Mouse (Mus musculus) left cerebral cortex, postnatal 10 days (tissue): ENCODE measurements at regions not wholly inside any gene's neighbourhood (a gene's known extent, or its start where the extent isn't known, plus 50 kb on each side); places are given as distances from the start of the nearest gene placed in this dataset.

Experiments
- DNase-seq, 2 experiments: peaks; one replicate each; pipeline ENCODE4 v3.0.0; 2021 to 2022; ENCODE audit warnings: low spot score in 2 of 2, mixed read lengths in 1 of 2; ENCODE audit errors: extremely low spot score in 1 of 2
- intact Hi-C: fragments of 180-260 bp; cut with DNase I; formaldehyde crosslinking; loops from one replicate; pipeline ENCODE4 v1.15.1; 2025

DNA sequence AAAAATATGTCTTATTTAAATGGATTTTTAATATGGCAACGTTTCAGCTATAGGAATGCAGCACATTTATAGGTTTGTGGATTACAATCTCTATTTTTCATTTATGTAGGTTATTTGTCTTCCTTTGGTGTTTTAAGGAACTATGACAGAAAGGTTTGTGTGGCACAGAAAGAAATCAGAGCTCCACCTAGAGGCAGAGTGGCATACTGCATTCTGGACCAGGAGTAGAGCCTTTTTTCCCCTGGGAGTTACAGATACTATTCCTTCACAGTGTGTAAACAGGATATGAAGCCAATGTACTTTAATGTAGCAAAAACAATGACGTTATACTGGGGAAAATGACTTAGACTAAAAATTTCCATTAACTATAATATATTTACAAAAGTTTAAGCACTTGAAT lies 94.9 kb upstream of the St8sia4 start:
- intact Hi-C loops: loop anchor here (10.0 kb wide), 1 partner anchor 1617 kb away; no protein-coding TSS in a partner anchor

DNA sequence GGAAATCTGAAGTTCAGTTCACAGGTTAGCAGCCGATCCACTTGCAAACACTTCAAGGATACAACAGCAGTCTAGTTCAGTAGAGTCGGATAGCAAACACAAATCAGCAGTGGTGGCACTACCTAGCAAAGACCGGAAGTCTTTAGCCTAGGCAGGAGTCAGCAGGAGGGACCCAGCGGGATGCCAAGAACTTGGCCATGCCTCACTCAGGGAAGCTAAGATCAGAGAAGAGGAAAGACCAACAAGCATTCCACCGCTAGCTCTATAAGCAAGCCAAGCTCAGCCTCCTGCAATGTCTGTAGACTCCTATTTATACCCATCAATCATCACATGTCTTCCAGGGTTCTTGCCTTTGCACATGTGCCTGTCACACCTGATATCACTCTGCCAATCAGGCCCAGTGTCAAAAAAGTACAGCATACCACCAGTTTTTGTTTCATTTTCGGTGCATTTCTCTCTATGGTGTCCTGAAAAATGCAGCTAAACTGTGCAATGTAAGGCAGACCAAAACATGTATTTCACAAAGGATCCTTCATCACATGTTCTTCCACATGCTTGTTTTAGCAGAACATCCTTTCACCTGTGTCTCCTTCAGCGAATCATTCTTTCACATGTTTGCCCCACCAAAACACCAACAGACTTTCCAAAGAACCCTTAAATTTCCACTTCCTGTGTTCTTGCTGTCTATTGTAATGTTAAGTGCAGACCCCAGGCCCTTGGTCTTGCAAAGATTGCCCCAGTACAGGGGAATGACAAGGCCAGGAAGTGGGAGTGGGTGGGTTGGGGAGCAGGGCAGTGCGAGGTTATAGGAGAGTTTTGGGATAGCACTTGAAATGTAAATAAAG lies 86.9 kb upstream of the St8sia4 start:
- intact Hi-C loops: no loop called here
- DNase-seq: peak in 1 of 2 experiments; percentile 72

More for the DNA sequence above, 94.9 kb upstream of the St8sia4 start:
- DNase-seq: peak; percentile 14 to 47

DNA sequence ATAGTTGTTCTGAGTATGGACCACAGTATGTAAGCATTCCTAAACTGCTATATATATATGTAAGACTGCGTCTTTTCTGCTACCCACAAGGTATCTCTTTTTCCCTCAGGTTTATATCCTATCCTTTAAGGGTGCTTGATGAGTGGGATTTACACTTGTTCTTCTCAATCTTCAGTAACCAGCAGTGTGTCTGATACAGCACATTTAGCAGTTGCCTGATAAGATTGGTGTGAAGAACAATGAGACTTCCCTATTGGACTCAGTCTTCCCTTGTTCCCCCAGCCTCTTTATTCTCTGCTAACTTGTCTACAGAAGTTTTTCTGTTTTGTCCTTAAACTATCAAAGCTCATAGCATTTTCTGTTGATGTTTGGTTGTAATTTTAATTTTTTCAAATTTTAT lies 86.1 kb upstream of the St8sia4 start:
- DNase-seq: no peak
- intact Hi-C loops: no loop called here

DNA sequence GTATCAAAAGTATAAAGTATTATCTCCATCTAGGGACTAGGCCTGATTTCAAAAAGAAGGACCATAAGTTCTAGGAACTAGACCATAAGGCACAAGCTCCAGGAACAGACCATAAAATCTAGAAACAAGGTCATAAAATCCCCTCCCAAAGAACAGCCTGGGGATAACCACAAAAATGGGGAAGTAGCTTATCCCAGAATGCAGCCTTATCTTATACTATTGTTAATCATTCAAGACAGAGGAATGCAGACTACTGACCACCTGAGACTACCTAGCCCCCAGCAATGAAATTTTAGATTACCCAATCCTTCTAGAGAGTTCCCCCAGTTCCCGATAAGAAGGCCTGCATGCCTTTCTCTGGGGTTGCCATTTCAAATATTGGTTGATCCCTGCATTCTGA lies 81.6 kb upstream of the St8sia4 start:
- no peak for DNase-seq
- intact Hi-C loops: no loop called here

DNA sequence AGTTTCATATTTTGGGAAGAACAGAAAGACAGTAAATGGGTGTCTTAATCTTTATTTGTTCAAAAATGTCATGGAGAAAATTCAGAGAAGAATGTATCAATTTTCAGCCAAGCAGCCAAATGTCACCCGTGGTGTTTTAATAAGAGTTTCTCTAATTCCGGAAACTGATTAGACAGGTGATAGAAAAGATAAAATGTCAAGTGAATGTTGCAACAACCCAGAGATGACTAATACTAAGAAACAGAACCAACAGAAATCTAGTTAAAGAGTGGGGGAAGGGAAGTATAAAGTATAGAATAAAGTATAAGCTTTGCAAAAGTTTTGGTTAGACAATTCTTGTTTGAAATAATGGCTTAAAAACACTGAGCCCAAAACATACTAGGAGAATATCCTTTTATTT lies 79.9 kb upstream of the St8sia4 start:
- no peak for DNase-seq
- intact Hi-C loops: no loop called here

DNA sequence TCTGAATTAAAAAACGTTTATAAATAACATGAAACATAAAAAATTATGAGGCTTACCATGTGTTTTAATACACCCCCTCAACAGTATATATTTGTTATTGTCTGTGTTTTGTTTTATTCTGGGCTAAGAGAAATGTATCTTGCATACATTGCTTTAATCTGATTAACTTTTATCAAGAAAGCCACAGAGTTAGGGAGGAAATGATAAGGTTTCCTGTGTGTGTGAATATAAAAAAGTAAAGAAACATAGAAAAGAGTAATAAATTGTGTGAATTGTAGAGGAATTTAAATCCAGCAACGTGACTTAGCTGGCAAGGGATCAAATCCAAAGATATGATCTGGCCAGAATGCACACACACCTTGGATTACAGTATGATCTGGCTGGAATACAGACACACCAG lies 77.1 kb upstream of the St8sia4 start:
- intact Hi-C loops: no loop called here
- DNase-seq: no peak

DNA sequence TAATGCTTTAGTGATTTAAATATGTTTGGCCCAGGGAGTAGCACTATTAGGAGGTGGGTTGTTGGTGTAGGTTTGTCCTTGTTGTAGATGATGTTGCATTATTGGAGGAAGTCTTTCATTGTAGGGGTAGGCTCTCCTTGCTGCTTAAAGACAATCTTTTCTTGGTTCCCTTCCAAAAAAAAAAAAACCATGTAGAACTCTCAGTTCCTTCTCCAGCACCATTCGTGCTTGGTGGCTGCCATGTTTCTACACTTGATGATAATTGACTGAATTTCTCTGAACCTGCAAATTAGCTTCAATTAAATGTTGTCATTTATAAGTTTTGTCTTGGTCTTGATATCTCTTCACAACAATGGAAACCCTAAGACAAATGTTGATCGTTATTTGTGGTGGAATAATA lies 76.0 kb upstream of the St8sia4 start:
- intact Hi-C loops: no loop called here
- DNase-seq: no peak

DNA sequence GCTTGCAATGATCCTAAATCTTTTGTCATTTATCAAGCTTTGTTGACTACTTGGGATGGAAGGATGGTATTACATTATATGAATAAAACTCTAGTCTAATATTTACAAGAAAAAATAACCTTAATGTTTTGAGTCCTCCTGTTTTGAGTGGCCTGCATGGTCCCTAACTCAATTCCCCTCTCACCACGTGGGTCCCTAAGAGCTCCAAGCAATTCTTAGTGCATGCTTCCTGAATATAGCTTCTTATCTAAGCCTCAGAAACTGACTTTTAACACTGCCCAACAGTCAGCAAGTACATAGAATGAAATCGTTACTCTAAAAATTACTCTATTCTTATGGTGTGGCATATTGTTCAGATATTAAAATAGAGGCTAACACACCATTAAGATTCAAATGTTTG lies 52.1 kb upstream of the St8sia4 start:
- intact Hi-C loops: no loop called here
- no peak for DNase-seq

DNA sequence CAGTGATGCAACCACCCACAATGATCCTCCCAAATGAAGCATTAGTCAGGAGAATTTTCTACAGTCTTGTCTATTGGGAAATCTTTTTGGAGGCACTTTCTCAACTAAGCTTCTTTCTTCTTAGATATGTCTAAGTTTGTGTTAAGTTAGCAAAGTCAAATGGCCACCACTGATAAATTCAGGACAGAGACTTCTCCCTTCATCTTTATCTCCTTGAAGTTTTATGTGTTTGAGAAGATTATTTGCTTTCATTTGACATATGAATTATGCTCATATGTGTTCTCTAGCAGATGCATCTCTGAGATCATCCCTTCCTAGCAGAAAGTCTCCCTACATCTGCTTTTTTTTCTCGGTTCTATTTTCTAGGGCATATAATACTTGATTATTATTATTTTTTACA lies 51.4 kb upstream of the St8sia4 start:
- no peak for DNase-seq
- intact Hi-C loops: no loop called here
